1 mouse cellular context compared by ENCODE assay signal in genomic region chr1:171102547-171103177, GRCm38 (mm10).
TF ChIP-seq lines count a peak whose summit lies in the region.

No protein-coding gene starts in this region.

TF ChIP-seq in MEL, 35 proteins besides CTCF, POLR2A, EP300 and RAD21 (continued from another document):
- peak; percentile 38; the same call in 1 of the 2 replicates for TF ChIP-seq ELF1 (IDR thresholded peaks at IDR 0.05; ENCODE audit: low read depth, low read length)
- TF ChIP-seq CHD1 (IDR thresholded peaks at IDR 0.05; ENCODE audit: low read depth, low read length), result no peak
- no peak for TF ChIP-seq SMC3 (IDR thresholded peaks at IDR 0.05; ENCODE audit: low read depth, low read length)
- no peak for TF ChIP-seq USF1 (IDR thresholded peaks at IDR 0.05; ENCODE audit: low read depth, low read length)
- no peak for TF ChIP-seq MAZ (IDR thresholded peaks at IDR 0.05; ENCODE audit: low read depth, low read length)
- TF ChIP-seq TBP (IDR thresholded peaks at IDR 0.05; ENCODE audit: low read depth, low read length), result peak; percentile 98
- peak; percentile 92; the same call in 1 of the 2 replicates for TF ChIP-seq MAFK (IDR thresholded peaks at IDR 0.05; ENCODE audit: borderline replicate concordance, low read depth, low read length)
- TF ChIP-seq CHD2 (IDR thresholded peaks at IDR 0.05; ENCODE audit: low read length), result no peak
- TF ChIP-seq SIN3A (IDR thresholded peaks at IDR 0.05; ENCODE audit: low read length), result 0 out of 2 replicates have a peak, but pooled peaks have one; percentile 7
TF ChIP-seq in MEL: peak in this region for 4.
